Mouse (Mus musculus) adrenal gland, postnatal 14 days (tissue): ENCODE results near the gene Smim14. TPM values are rescaled to one million over a fixed set of nuclear protein-coding genes. Genes with fewer than 3 reads are reported as not detected.
"Not testable (repeated sequence)": the region's sequence is repeated elsewhere in the genome, so short reads cannot be mapped to it uniquely, and the experiment has no call there.

ENCODE experiments used
- DNase-seq: peaks from one replicate; pipeline ENCODE4 v3.0.0; 2021; ENCODE audit warnings: mixed read lengths
- total RNA-seq: library from RNA; stranded (reverse); gene quantifications from 2 replicates; pipeline ENCODE4 v1.2.3, GENCODE M21; 2021

Smim14 gene
- total RNA-seq, 1 experiment from 2014 or later: 133 TPM

GRCm38 (mm10) chr5:65524831-65525230, 12.2 kb downstream of the Smim14 start:
- no peak for DNase-seq

- no peak for DNase-seq
Observed at GRCm38 (mm10) chr5:65521803-65522202, 15.2 kb downstream of the Smim14 start.

- no peak for DNase-seq
Observed at GRCm38 (mm10) chr5:65514635-65515278, 22.2 kb downstream of the Smim14 start.

- DNase-seq: peak; percentile 24
Observed at GRCm38 (mm10) chr5:65513506-65513905, 23.5 kb downstream of the Smim14 start.

DNA sequence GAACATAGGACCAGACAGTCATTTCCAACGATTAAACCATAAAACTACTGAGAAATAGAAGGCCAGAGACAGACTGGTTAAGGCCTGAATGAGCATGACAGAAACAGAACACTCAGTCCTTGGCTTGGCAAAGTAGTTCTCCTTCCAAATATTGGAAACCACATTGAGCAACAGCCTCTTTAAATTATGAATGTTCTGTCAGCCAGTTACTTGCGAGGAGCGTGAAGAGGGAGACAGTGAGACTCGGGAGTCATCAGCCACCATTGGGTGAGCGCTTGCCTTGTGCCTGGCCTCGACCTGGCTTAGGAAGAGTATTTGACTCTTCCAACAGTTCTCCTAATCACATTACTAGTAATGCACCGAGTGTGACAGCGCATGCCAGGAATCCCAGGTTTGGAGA, 28.6 kb downstream of the Smim14 start:
- peak; percentile 25 for DNase-seq

GRCm38 (mm10) chr5:65505786-65506185, 31.2 kb downstream of the Smim14 start:
- peak; percentile 67 for DNase-seq

- DNase-seq: no peak
Observed at GRCm38 (mm10) chr5:65501407-65501806, 35.6 kb downstream of the Smim14 start.

GRCm38 (mm10) chr5:65500231-65500630, 36.8 kb downstream of the Smim14 start:
- no peak for DNase-seq

GRCm38 (mm10) chr5:65492716-65493531, 44.1 kb downstream of the Smim14 start, which contains the start of gene Gm43552:
Gene Gm43552 (minus strand): TSS chr5:65492833.
- DNase-seq: peak; percentile 99

GRCm38 (mm10) chr5:65491767-65492715, 44.9 kb downstream of the Smim14 start:
- DNase-seq: peak; percentile 90

DNA sequence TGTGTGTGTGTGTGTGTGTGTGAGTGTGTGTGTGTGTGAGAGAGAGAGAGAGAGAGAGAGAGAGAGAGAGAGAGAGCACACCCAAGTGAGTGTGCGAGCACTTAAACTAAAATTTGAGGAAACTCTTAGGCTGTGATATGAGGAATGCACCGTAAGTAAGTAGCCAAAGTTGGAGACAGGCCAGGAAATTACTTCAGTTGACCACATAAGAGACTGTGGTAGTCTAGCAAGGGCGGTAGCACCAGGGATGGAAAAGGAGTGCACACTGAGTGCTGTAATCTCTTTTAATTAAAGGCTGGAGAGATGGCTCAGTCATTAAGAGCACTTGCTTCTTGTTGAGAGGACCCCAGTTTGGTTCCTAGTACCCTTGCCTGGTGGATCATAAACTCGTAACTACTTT, 47.2 kb downstream of the Smim14 start:
- no peak for DNase-seq

DNA sequence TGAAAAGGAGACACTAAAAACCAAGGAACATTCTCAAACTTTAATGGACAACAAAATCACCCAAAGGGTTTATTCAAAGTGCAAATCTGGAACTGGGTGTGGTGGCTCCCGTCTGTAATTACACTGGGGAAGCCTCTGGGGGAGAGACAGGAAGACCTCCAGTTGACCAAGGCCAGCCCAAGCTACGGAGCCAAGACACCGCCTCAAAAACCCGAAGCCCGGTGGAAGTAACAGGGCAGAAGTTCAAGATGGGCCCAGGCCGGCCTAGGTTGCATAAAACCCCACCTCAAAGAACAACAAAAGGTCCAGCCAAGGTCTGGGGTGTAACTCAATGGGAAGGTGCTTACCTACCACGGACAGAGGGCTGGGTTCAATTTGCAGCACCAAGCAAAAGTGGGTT, 48.3 kb downstream of the Smim14 start:
- DNase-seq: no peak

DNA sequence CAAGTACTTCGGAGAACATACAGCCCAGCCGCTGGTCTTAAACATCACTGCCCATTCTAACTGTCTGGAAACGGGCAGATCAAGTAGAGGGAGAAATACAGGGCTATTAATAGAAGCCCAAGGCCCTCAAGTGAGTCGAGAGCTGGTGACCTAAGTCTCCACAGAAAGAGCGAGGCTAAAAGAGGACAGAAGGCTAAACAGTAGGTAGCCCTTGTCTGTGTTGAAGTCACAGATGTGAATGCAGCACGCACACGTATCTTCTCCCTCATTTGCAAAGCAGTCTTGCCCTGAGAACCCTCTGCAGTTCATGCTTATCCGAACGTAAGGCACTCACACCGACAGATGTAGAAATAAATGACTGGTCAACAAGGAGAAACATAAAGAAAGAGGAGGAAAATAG, 49.6 kb downstream of the Smim14 start:
- no peak for DNase-seq

GRCm38 (mm10) chr5:65486514-65486913, 50.5 kb downstream of the Smim14 start:
- DNase-seq: no peak

GRCm38 (mm10) chr5:65482996-65483395, 54.0 kb downstream of the Smim14 start:
- DNase-seq: no peak

DNA sequence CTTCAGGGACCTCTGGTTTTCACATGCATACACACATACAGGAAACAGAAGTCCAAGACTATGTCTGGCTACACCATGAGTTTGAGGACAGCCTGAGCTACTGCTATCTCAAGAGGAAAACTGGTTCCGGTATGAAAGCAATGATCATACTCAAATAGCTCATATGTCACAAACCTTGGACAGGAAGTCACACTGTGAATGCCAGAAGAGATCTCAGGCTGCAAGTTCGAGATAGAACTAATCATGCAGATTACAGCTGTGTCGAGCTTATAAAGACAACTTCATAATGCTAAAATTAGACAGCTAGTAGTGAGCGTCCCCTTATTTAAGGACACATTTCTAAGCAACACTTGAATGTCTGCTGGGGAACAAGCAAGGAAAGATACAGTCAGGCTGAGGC, 56.5 kb downstream of the Smim14 start:
- no peak for DNase-seq

GRCm38 (mm10) chr5:65479681-65480445, 57.1 kb downstream of the Smim14 start:
- DNase-seq: no peak

- peak; percentile 45 for DNase-seq
Observed at GRCm38 (mm10) chr5:65478224-65478623, 58.8 kb downstream of the Smim14 start.

DNA sequence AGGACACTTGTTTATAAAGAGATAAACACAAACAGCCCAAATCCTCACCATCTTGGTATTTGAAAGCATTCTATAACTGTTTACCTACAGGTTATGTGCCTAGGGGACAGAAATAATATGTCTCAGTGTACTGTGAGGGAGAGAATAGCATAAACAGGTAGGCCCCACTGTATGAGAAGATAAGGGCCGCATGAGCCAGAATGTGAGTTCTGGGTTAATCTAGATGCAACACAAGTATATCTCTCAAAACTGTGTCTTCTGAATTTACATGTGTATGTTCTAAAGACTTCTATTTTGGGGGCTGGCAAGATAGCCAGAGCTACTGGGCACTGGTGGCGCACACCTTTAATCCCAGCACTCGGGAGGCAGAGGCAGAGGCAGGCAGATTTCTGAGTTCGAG, 60.2 kb downstream of the Smim14 start:
- DNase-seq: not testable (repeated sequence)

DNA sequence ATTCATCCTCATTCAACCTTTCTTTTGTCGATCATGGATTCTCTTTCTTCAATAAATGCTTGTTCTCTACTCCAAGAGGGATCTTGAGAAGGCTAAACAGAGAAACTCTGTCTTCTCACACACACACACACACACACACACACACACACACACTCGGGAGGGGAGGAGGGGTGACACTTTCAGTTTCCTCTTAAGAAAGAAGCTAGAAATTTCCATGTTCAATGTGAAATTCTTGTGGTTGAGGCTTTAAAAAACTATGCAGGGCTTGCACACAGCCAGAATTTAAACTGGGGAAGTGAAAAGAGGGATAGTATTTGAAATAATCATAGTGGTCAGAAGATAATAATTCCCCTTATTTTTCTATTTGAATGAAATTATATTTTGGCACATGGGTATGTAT, 61.2 kb downstream of the Smim14 start:
- no peak for DNase-seq

GRCm38 (mm10) chr5:65469766-65470165, 67.2 kb downstream of the Smim14 start:
- DNase-seq: peak; percentile 38

GRCm38 (mm10) chr5:65466911-65467310, 70.1 kb downstream of the Smim14 start:
- no peak for DNase-seq
